Mouse (Mus musculus): ENCODE measurements around the gene Ces5a. TPM values are rescaled to one million over a fixed set of nuclear protein-coding genes. Genes with fewer than 3 reads are reported as not detected.
A peak's percentile ranks its signal among the peaks of the same experiment; 100 is the strongest.

The Ces5a gene
- total RNA-seq (2014; rRNA removed) (0.62 and 1.2 TPM in 2 replicates), polyA plus RNA-seq (2015; fragmentation: Nextera tagmentation; extraction: Ambion mirVana) (0.67 and 0.94 TPM in 2 replicates)

GRCm38 (mm10) chr8:93535730-93536129 lies at the start of gene Ces5a:
Gene Ces5a (minus strand): TSS chr8:93535830.
- H3K4me3 ChIP-seq (ENCODE audit: low read depth, low read length): no peak within 1 kb of the TSS
- H3K27ac ChIP-seq (ENCODE audit: low read depth, low read length): no peak within 1 kb of the TSS
- no peaks in the 10 kb centered on the region for H3K4me1 ChIP-seq (ENCODE audit: insufficient read depth)
- 93% methylated on average over 5 of the region's 5 CpGs for WGBS
- H3K9ac ChIP-seq: no peak within 1 kb of the TSS
- H3K4me2 ChIP-seq (ENCODE audit: low read depth): no peak within 1 kb of the TSS
- no peaks in the 10 kb centered on the region for H3K27me3 ChIP-seq (ENCODE audit: insufficient read depth, low read length)
- no peak for TF ChIP-seq CTCF (IDR thresholded peaks at IDR 0.05; ENCODE audit: low read depth)
- DNase-seq (no peak), ATAC-seq (no peak)
- no peaks in the 10 kb centered on the region for H3K9me3 ChIP-seq (ENCODE audit: low read length)
- no peaks in the 10 kb centered on the region for H3K36me3 ChIP-seq (ENCODE audit: insufficient read depth)

GRCm38 (mm10) chr8:93572841-93573240 lies 37.2 kb upstream of the Ces5a start:
- Histone ChIP-seq H3K4me1 (ENCODE audit: insufficient read depth) (peaks cover 38% of the 10 kb centered on the region), H3K4me2 (ENCODE audit: low read depth) (no peak overlapping the region), H3K4me3 (ENCODE audit: low read depth, low read length) (no peak overlapping the region), H3K36me3 (ENCODE audit: insufficient read depth) (no peaks in the 10 kb centered on the region), H3K27me3 (ENCODE audit: insufficient read depth, low read length) (no peaks in the 10 kb centered on the region), H3K9me3 (ENCODE audit: low read length) (no peaks in the 10 kb centered on the region), H3K27ac (ENCODE audit: low read depth, low read length) (peak overlapping the region; percentile 95), H3K9ac (no peak overlapping the region)
- 58% methylated on average over 9 of the region's 9 CpGs for WGBS
- ATAC-seq: no peak
- DNase-seq: no peak
- no peak for TF ChIP-seq CTCF (IDR thresholded peaks at IDR 0.05; ENCODE audit: low read depth)

- Histone ChIP-seq H3K9ac (no peak overlapping the region), H3K27me3 (ENCODE audit: insufficient read depth, low read length) (no peaks in the 10 kb centered on the region), H3K4me2 (ENCODE audit: low read depth) (no peak overlapping the region), H3K36me3 (ENCODE audit: insufficient read depth) (no peaks in the 10 kb centered on the region), H3K27ac (ENCODE audit: low read depth, low read length) (peak overlapping the region; percentile 95), H3K9me3 (ENCODE audit: low read length) (no peaks in the 10 kb centered on the region), H3K4me1 (ENCODE audit: insufficient read depth) (peaks cover 43% of the 10 kb centered on the region), H3K4me3 (ENCODE audit: low read depth, low read length) (no peak overlapping the region)
- ATAC-seq (no peak), DNase-seq (peak; percentile 63)
- no peak for TF ChIP-seq CTCF (IDR thresholded peaks at IDR 0.05; ENCODE audit: low read depth)
- WGBS: 10% methylated on average over 2 of the region's 2 CpGs
Measured at GRCm38 (mm10) chr8:93572095-93572501, 36.5 kb upstream of the Ces5a start.

GRCm38 (mm10) chr8:93571369-93571985 lies 35.8 kb upstream of the Ces5a start:
- WGBS: 5% methylated on average over 9 of the region's 9 CpGs
- no peak overlapping the region for H3K9ac ChIP-seq
- no peak overlapping the region for H3K4me3 ChIP-seq (ENCODE audit: low read depth, low read length)
- H3K4me2 ChIP-seq (ENCODE audit: low read depth): no peak overlapping the region
- peak overlapping the region; percentile 95 for H3K27ac ChIP-seq (ENCODE audit: low read depth, low read length)
- TF ChIP-seq CTCF (IDR thresholded peaks at IDR 0.05; ENCODE audit: low read depth): no peak
- no peaks in the 10 kb centered on the region for H3K36me3 ChIP-seq (ENCODE audit: insufficient read depth)
- H3K4me1 ChIP-seq (ENCODE audit: insufficient read depth): peaks cover 43% of the 10 kb centered on the region
- DNase-seq (peak; percentile 77), ATAC-seq (peak; percentile 12; the same call in 1 of the 2 replicates)
- no peaks in the 10 kb centered on the region for H3K27me3 ChIP-seq (ENCODE audit: insufficient read depth, low read length)
- H3K9me3 ChIP-seq (ENCODE audit: low read length): no peaks in the 10 kb centered on the region

- Histone ChIP-seq H3K27ac (ENCODE audit: low read depth, low read length) (peak overlapping the region; percentile 95), H3K27me3 (ENCODE audit: insufficient read depth, low read length) (no peaks in the 10 kb centered on the region), H3K4me2 (ENCODE audit: low read depth) (peak overlapping the region; percentile 25), H3K9ac (0 out of 2 replicates have a peak overlapping the region, but pooled peaks have one; percentile 7), H3K4me3 (ENCODE audit: low read depth, low read length) (no peak overlapping the region), H3K36me3 (ENCODE audit: insufficient read depth) (no peaks in the 10 kb centered on the region), H3K4me1 (ENCODE audit: insufficient read depth) (peaks cover 43% of the 10 kb centered on the region), H3K9me3 (ENCODE audit: low read length) (no peaks in the 10 kb centered on the region)
- TF ChIP-seq CTCF (IDR thresholded peaks at IDR 0.05; ENCODE audit: low read depth): no peak
- ATAC-seq (peak; percentile 40), DNase-seq (no peak)
- 10% methylated on average over 2 of the region's 2 CpGs for WGBS
Measured at GRCm38 (mm10) chr8:93570186-93570530, 34.5 kb upstream of the Ces5a start.

- Histone ChIP-seq H3K36me3 (ENCODE audit: insufficient read depth) (no peaks in the 10 kb centered on the region), H3K4me3 (ENCODE audit: low read depth, low read length) (no peak overlapping the region), H3K4me2 (ENCODE audit: low read depth) (peak overlapping the region; percentile 25), H3K4me1 (ENCODE audit: insufficient read depth) (peaks cover 43% of the 10 kb centered on the region), H3K27ac (ENCODE audit: low read depth, low read length) (peak overlapping the region; percentile 95), H3K9me3 (ENCODE audit: low read length) (no peaks in the 10 kb centered on the region), H3K27me3 (ENCODE audit: insufficient read depth, low read length) (no peaks in the 10 kb centered on the region), H3K9ac (0 out of 2 replicates have a peak overlapping the region, but pooled peaks have one; percentile 7)
- 14% methylated on average over 13 of the region's 13 CpGs for WGBS
- ATAC-seq (peak; percentile 95), DNase-seq (peak; percentile 94)
- no peak; the same call in 1 of the 2 replicates for TF ChIP-seq CTCF (IDR thresholded peaks at IDR 0.05; ENCODE audit: low read depth)
Measured at GRCm38 (mm10) chr8:93569311-93570185, 33.9 kb upstream of the Ces5a start.

GRCm38 (mm10) chr8:93568666-93569065 lies 33.0 kb upstream of the Ces5a start:
- H3K9me3 ChIP-seq (ENCODE audit: low read length): no peaks in the 10 kb centered on the region
- H3K4me3 ChIP-seq (ENCODE audit: low read depth, low read length): no peak overlapping the region
- peaks cover 43% of the 10 kb centered on the region for H3K4me1 ChIP-seq (ENCODE audit: insufficient read depth)
- peak overlapping the region; percentile 95 for H3K27ac ChIP-seq (ENCODE audit: low read depth, low read length)
- ATAC-seq (no peak), DNase-seq (no peak)
- TF ChIP-seq CTCF (IDR thresholded peaks at IDR 0.05; ENCODE audit: low read depth): no peak
- H3K36me3 ChIP-seq (ENCODE audit: insufficient read depth): no peaks in the 10 kb centered on the region
- 84% methylated on average over 3 of the region's 3 CpGs for whole genome bisulfite sequencing
- no peaks in the 10 kb centered on the region for H3K27me3 ChIP-seq (ENCODE audit: insufficient read depth, low read length)
- no peak overlapping the region for H3K4me2 ChIP-seq (ENCODE audit: low read depth)
- no peak overlapping the region for H3K9ac ChIP-seq
